7 mouse cellular contexts compared by ENCODE assay signal in genomic region chr9:78191736-78192135, GRCm38 (mm10). TPM values are rescaled to one million over a fixed set of nuclear protein-coding genes. Genes with fewer than 3 reads are reported as not detected.
DNase-seq lines count a peak whose midpoint lies in the region; ATAC-seq and TF ChIP-seq lines count a peak whose summit lies in the region.

No protein-coding gene starts in this region.

- H3K27me3 ChIP-seq in G1E (ENCODE audit: insufficient read depth, low read length), result peaks cover 6% of the 10 kb centered on the region; the same call in 1 of the 2 replicates
- H3K27me3 ChIP-seq in forebrain, embryonic 10.5 days (ENCODE audit: poor library complexity, severe bottlenecking), result peaks cover 19% of the 10 kb centered on the region
- peaks cover 6% of the 10 kb centered on the region; the same call in 1 of the 2 replicates for H3K27me3 ChIP-seq in hindbrain, embryonic 12.5 days
- H3K27me3 ChIP-seq in limb, embryonic 13.5 days, result peaks cover 5% of the 10 kb centered on the region
- H3K27me3 ChIP-seq in midbrain, embryonic 13.5 days, result peaks cover 10% of the 10 kb centered on the region; the same call in 1 of the 2 replicates

- H3K27ac ChIP-seq in forebrain, embryonic 10.5 days, result peak overlapping the region; percentile 80
- H3K27ac ChIP-seq in hindbrain, embryonic 12.5 days, result no peak overlapping the region
- peak overlapping the region; percentile 77; the same call in 1 of the 2 replicates for H3K27ac ChIP-seq in limb, embryonic 13.5 days
- no peak overlapping the region for H3K27ac ChIP-seq in midbrain, embryonic 13.5 days

- no peak for TF ChIP-seq CTCF in G1E (IDR thresholded peaks at IDR 0.05; ENCODE audit: low read depth, low read length)

- peak; percentile 30 for DNase-seq in G1E (ENCODE audit: low spot score)
- DNase-seq in adrenal gland, postnatal 14 days, result peak; percentile 79
- peak; percentile 80 for DNase-seq in forebrain, embryonic 10.5 days (ENCODE audit: extremely low spot score, low spot score)
- DNase-seq in spleen, postnatal 14 days (ENCODE audit: low spot score in 2 of 2), result peak; percentile 33 to 55

- peak; percentile 29; the same call in 1 of the 2 replicates for ATAC-seq in G1E (ENCODE audit: extremely low read depth, insufficient number of reproducible peaks, low FRiP score, poor library complexity, severe bottlenecking)
- 0 out of 2 replicates have a peak, but pooled peaks have one; percentile 26 for ATAC-seq in hindbrain, embryonic 12.5 days (ENCODE audit: low FRiP score)
- peak; percentile 64 for ATAC-seq in limb, embryonic 13.5 days (ENCODE audit: low FRiP score, low read depth)
- ATAC-seq in midbrain, embryonic 13.5 days, result peak; percentile 55

- peak overlapping the region; percentile 64 for H3K4me3 ChIP-seq in G1E (ENCODE audit: low read depth, low read length)
- peak overlapping the region; percentile 54 for H3K4me3 ChIP-seq in forebrain, embryonic 10.5 days
- H3K4me3 ChIP-seq in hindbrain, embryonic 12.5 days, result peak overlapping the region; percentile 33
- H3K4me3 ChIP-seq in limb, embryonic 13.5 days, result peak overlapping the region; percentile 52
- H3K4me3 ChIP-seq in midbrain, embryonic 13.5 days (replicated peaks), result peak overlapping the region; percentile 38

- 0% methylated on average over 18 of the region's 18 CpGs for WGBS in forebrain, embryonic 10.5 days
- 1% methylated on average over 18 of the region's 18 CpGs for WGBS in hindbrain, embryonic 12.5 days
- WGBS in limb, embryonic 13.5 days, result under 1% methylated on average over 18 of the region's 18 CpGs
- WGBS in midbrain, embryonic 13.5 days, result under 1% methylated on average over 18 of the region's 18 CpGs

- no peaks in the 10 kb centered on the region for H3K9me3 ChIP-seq in G1E (replicated peaks)
- no peaks in the 10 kb centered on the region for H3K9me3 ChIP-seq in forebrain, embryonic 10.5 days
- no peaks in the 10 kb centered on the region for H3K9me3 ChIP-seq in hindbrain, embryonic 12.5 days (replicated peaks)
- no peaks in the 10 kb centered on the region for H3K9me3 ChIP-seq in limb, embryonic 13.5 days
- no peaks in the 10 kb centered on the region for H3K9me3 ChIP-seq in midbrain, embryonic 13.5 days

- H3K9ac ChIP-seq in hindbrain, embryonic 12.5 days, result no peak overlapping the region
- H3K9ac ChIP-seq in limb, embryonic 13.5 days, result peak overlapping the region; percentile 59
- peak overlapping the region; percentile 17 for H3K9ac ChIP-seq in midbrain, embryonic 13.5 days (replicated peaks)

- peaks cover 27% of the 10 kb centered on the region for H3K4me1 ChIP-seq in G1E (ENCODE audit: insufficient read depth, low read depth, low read length)
- H3K4me1 ChIP-seq in forebrain, embryonic 10.5 days, result peaks cover 45% of the 10 kb centered on the region
- H3K4me1 ChIP-seq in hindbrain, embryonic 12.5 days, result peaks cover 19% of the 10 kb centered on the region
- peaks cover 42% of the 10 kb centered on the region for H3K4me1 ChIP-seq in limb, embryonic 13.5 days
- H3K4me1 ChIP-seq in midbrain, embryonic 13.5 days (replicated peaks), result peaks cover 16% of the 10 kb centered on the region

- no peaks in the 10 kb centered on the region for H3K36me3 ChIP-seq in G1E (replicated peaks)
- H3K36me3 ChIP-seq in forebrain, embryonic 10.5 days (replicated peaks), result no peaks in the 10 kb centered on the region
- no peaks in the 10 kb centered on the region for H3K36me3 ChIP-seq in hindbrain, embryonic 12.5 days
- no peaks in the 10 kb centered on the region for H3K36me3 ChIP-seq in limb, embryonic 13.5 days
- no peaks in the 10 kb centered on the region for H3K36me3 ChIP-seq in midbrain, embryonic 13.5 days

- peak overlapping the region; percentile 55 for H3K4me2 ChIP-seq in hindbrain, embryonic 12.5 days (replicated peaks)
- peak overlapping the region; percentile 77 for H3K4me2 ChIP-seq in limb, embryonic 13.5 days (replicated peaks)
- H3K4me2 ChIP-seq in midbrain, embryonic 13.5 days (replicated peaks), result peak overlapping the region; percentile 66

RNA-seq across cellular contexts. Expression of gene Gsta4, which starts 9.2 kb away (rescaled TPM):
- 3.6 and 6.8 TPM in 2 replicates for total RNA-seq in G1E (2014; fragmentation: Nextera tagmentation)
- 3.2 and 4.5 TPM in 2 replicates for total RNA-seq in G1E (2017)
- 1.3 and 1.4 TPM in 2 replicates for polyA plus RNA-seq in G1E (2012)
- 58.5 and 58.7 TPM in 2 replicates for total RNA-seq in adrenal gland, postnatal 14 days (2021)
- polyA plus RNA-seq in forebrain, embryonic 10.5 days (2016; fragmentation: Nextera tagmentation; extraction: Ambion mirVana), result 103 and 112 TPM in 2 replicates
- 51.5 and 53.6 TPM in 2 replicates for polyA plus RNA-seq in hindbrain, embryonic 12.5 days (2016; fragmentation: Nextera tagmentation; extraction: Ambion mirVana)
- 105 and 113 TPM in 2 replicates for polyA plus RNA-seq in limb, embryonic 13.5 days (2015; fragmentation: Nextera tagmentation; extraction: Ambion mirVana)
- 15.5 and 19.5 TPM in 2 replicates for polyA plus RNA-seq in midbrain, embryonic 13.5 days (2015; fragmentation: Nextera tagmentation; extraction: Ambion mirVana)

RNA-seq across cellular contexts. Expression of gene Gsta1, which starts 38.7 kb away (rescaled TPM):
- total RNA-seq in G1E (2014; fragmentation: Nextera tagmentation) (not detected in 2 replicates), G1E (2017) (not detected in 2 replicates)
- polyA plus RNA-seq in G1E (2012), result not detected in 2 replicates
- not detected in 2 replicates for total RNA-seq in adrenal gland, postnatal 14 days (2021)
- polyA plus RNA-seq in forebrain, embryonic 10.5 days (2016; fragmentation: Nextera tagmentation; extraction: Ambion mirVana), result not detected in 2 replicates
- not detected in 2 replicates for polyA plus RNA-seq in hindbrain, embryonic 12.5 days (2016; fragmentation: Nextera tagmentation; extraction: Ambion mirVana)
- polyA plus RNA-seq in limb, embryonic 13.5 days (2015; fragmentation: Nextera tagmentation; extraction: Ambion mirVana), result not detected in 2 replicates
- polyA plus RNA-seq in midbrain, embryonic 13.5 days (2015; fragmentation: Nextera tagmentation; extraction: Ambion mirVana), result not detected in 2 replicates

Comparison
In these comparisons a context has a peak if more than half of its experiments do, and no peak if none do; other contexts are left out.
1. DNase-seq: peak in every context shown above with its lines; median percentile 80 in forebrain, embryonic 10.5 days; 79 in adrenal gland, postnatal 14 days; 44 in spleen, postnatal 14 days; 30 in G1E.
2. H3K27ac ChIP-seq: peak in forebrain, embryonic 10.5 days (single experiment) and limb, embryonic 13.5 days (single experiment); none in hindbrain, embryonic 12.5 days (single experiment) and midbrain, embryonic 13.5 days (single experiment).
3. Peak in every context shown above with its lines, with median percentiles within 50 percentile points of each other: ATAC-seq, H3K4me3 ChIP-seq and H3K4me2 ChIP-seq.